Mouse (Mus musculus) lung, embryonic 15.5 days (tissue): ENCODE measurements around the gene Ano2. TPM values are rescaled to one million over a fixed set of nuclear protein-coding genes. Genes with fewer than 3 reads are reported as not detected.

Source experiments
- ATAC-seq: fragments of 200-750 bp; cut with Nextera tagmentation; 2 replicates; pipeline ENCODE4 v1.8.0; 2017; ENCODE audit warnings: moderate number of reproducible peaks, borderline replicate concordance; ENCODE audit not compliant: low FRiP score, low TSS enrichment; ENCODE audit errors: extremely low read depth
- H3K27ac ChIP-seq: fragments of 300-500 bp; sonication (generic); 2 replicates; pipeline ENCODE4 v1.5.1; 2015; ENCODE audit warnings: moderate library complexity, mild to moderate bottlenecking, inconsistent platforms
- H3K27me3 ChIP-seq: fragments of 300-500 bp; sonication (generic); 2 replicates; pipeline ENCODE4 v1.6.1; 2015; ENCODE audit warnings: inconsistent platforms
- H3K36me3 ChIP-seq: fragments of 300-500 bp; sonication (generic); 2 replicates; pipeline ENCODE4 v1.6.1; 2015; ENCODE audit warnings: inconsistent platforms
- H3K4me1 ChIP-seq: fragments of 300-500 bp; sonication (generic); 2 replicates; pipeline ENCODE4 v1.6.1; 2015; ENCODE audit warnings: inconsistent platforms
- H3K4me2 ChIP-seq: fragments of 300-500 bp; sonication (generic); 2 replicates; pipeline ENCODE4 v1.6.1; 2015; ENCODE audit warnings: inconsistent platforms, mild to moderate bottlenecking, moderate library complexity
- H3K4me3 ChIP-seq: fragments of 300-500 bp; sonication (generic); 2 replicates; pipeline ENCODE4 v1.5.1; 2015; ENCODE audit warnings: mild to moderate bottlenecking, inconsistent platforms
- H3K9ac ChIP-seq: fragments of 300-500 bp; sonication (generic); 2 replicates; pipeline ENCODE4 v1.6.1; 2015; ENCODE audit warnings: inconsistent platforms
- H3K9me3 ChIP-seq: fragments of 300-500 bp; sonication (generic); 2 replicates; pipeline ENCODE4 v1.6.1; 2016; ENCODE audit warnings: inconsistent platforms
- WGBS: fragments of 180-500 bp; shearing (Covaris S2); methylation state at CpG from one replicate; pipeline ENCODE4 v1.1.7; 2015; 5-methylcytosine and 5-hydroxymethylcytosine counted together
- polyA plus RNA-seq: library from polyadenylated mRNA; unstranded; fragments of >200 nt; fragmentation: Nextera tagmentation; extraction: Ambion mirVana; gene quantifications from 2 replicates; pipeline ENCODE4 v1.2.1, GENCODE M21; 2015

The Ano2 gene
- polyA plus RNA-seq, 1 experiment from 2014 or later = 0.07 TPM

GRCm38 (mm10) chr6:126088489-126089265 lies 398.5 kb downstream of the Ano2 start:
- ATAC-seq = no peak
- Histone ChIP-seq H3K9ac (no peak overlapping the region), H3K27me3 (no peaks in the 10 kb centered on the region), H3K9me3 (no peaks in the 10 kb centered on the region), H3K4me1 (peaks cover 7% of the 10 kb centered on the region; the same call in 1 of the 2 replicates), H3K4me2 (no peak overlapping the region), H3K4me3 (no peak overlapping the region), H3K36me3 (no peaks in the 10 kb centered on the region), H3K27ac (no peak overlapping the region)
- 90% methylated on average over 12 of the region's 12 CpGs for WGBS

Other genes with a start within 250 kb of the Ano2 start
- 226 and 250 TPM in 2 replicates for gene Cd9, start 195.6 kb upstream of the Ano2 start, polyA plus RNA-seq
- 19.1 and 20.8 TPM in 2 replicates for gene Vwf, start 143.6 kb upstream of the Ano2 start, polyA plus RNA-seq